Mouse (Mus musculus) liver, embryonic 12.5 days (tissue): ENCODE measurements around the gene Enpp7. TPM values are rescaled to one million over a fixed set of nuclear protein-coding genes. Genes with fewer than 3 reads are reported as not detected.

Experiments used
- ATAC-seq: fragments of 200-750 bp; cut with Nextera tagmentation; 2 replicates; pipeline ENCODE4 v1.8.0; 2017; ENCODE audit warnings: moderate number of reproducible peaks, mild to moderate bottlenecking, moderate library complexity
- H3K27ac ChIP-seq: fragments of 300-500 bp; sonication (generic); 2 replicates; pipeline ENCODE4 v1.5.1; 2016; ENCODE audit warnings: mild to moderate bottlenecking
- H3K27me3 ChIP-seq: fragments of 300-500 bp; sonication (generic); replicated peaks from 2 replicates; pipeline ENCODE4 v1.6.1; 2016; ENCODE audit warnings: mild to moderate bottlenecking, moderate library complexity
- H3K36me3 ChIP-seq: fragments of 300-500 bp; sonication (generic); 2 replicates; pipeline ENCODE4 v1.6.1; 2016; ENCODE audit warnings: mild to moderate bottlenecking, moderate library complexity
- H3K4me1 ChIP-seq: fragments of 300-500 bp; sonication (generic); 2 replicates; pipeline ENCODE4 v1.6.1; 2016
- H3K4me2 ChIP-seq: fragments of 300-500 bp; sonication (generic); 2 replicates; pipeline ENCODE4 v1.6.1; 2016; ENCODE audit warnings: mild to moderate bottlenecking, moderate library complexity
- H3K4me3 ChIP-seq: fragments of 300-500 bp; sonication (generic); 2 replicates; pipeline ENCODE4 v1.5.1; 2016; ENCODE audit warnings: mild to moderate bottlenecking, moderate library complexity
- H3K9ac ChIP-seq: fragments of 300-500 bp; sonication (generic); 2 replicates; pipeline ENCODE4 v1.6.1; 2016; ENCODE audit warnings: mild to moderate bottlenecking, moderate library complexity
- H3K9me3 ChIP-seq: fragments of 300-500 bp; sonication (generic); replicated peaks from 2 replicates; pipeline ENCODE4 v1.6.1; 2016; ENCODE audit warnings: mild to moderate bottlenecking, moderate library complexity
- WGBS: fragments of 180-500 bp; shearing (Covaris S2); methylation state at CpG from one replicate; pipeline ENCODE4 v1.1.7; 2016; ENCODE audit not compliant: insufficient replicate concordance; 5-methylcytosine and 5-hydroxymethylcytosine counted together
- polyA plus RNA-seq: library from polyadenylated mRNA; unstranded; fragments of >200 nt; fragmentation: Nextera tagmentation; extraction: Ambion mirVana; gene quantifications from 2 replicates; pipeline ENCODE4 v1.2.1, GENCODE M21; 2016

Enpp7 gene
- polyA plus RNA-seq, 1 experiment from 2014 or later: not detected

DNA sequence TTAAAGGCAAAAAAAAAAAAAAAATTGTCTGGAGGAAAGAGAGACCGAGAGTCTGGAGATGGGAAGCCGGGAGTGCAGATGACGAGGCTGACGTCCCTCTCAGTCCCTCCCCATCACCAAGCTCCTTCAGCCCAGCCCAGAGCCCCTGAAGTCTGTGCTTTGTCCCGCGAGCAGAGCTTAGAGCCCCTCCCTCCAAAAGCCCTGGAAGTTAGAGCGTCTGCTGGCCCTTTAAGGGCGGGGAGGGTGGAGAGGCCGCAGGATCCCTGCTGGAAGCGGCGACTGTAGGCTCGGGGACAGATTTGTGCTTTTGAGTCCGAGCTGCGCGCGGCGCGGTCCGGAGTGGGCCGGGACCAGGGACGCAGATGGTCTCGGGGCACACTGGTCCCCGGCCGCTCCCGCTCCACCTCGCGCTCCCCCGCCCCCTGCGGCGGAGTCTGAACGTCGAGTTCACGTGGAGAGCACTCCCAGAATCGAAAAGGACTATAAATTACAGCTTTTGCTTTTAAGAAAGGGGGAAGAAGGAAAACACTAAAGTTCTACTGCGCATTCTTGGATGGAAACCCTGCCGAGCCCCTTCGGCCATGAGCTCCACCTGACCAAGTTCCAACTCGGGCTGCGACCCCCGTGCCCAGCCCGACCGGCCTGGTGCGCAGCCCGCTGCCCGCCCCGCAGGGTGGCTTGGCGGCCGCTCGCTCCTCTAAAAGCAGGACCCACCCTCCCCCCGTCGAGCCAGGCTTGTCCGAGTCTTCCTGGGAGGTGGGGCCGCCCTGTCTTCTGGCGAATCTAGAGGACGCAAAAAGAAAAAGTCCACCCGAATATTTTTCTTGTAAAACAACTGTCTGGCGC is 49.2 kb downstream of the Enpp7 start:
- Histone ChIP-seq H3K4me3 (peak overlapping the region; percentile 40), H3K27me3 (peaks cover 97% of the 10 kb centered on the region), H3K4me1 (peaks cover 48% of the 10 kb centered on the region), H3K9ac (no peak overlapping the region), H3K36me3 (peaks cover 8% of the 10 kb centered on the region), H3K27ac (no peak overlapping the region), H3K4me2 (peak overlapping the region; percentile 65), H3K9me3 (no peaks in the 10 kb centered on the region)
- WGBS: 3% methylated on average over 57 of the region's 57 CpGs
- ATAC-seq: no peak

DNA sequence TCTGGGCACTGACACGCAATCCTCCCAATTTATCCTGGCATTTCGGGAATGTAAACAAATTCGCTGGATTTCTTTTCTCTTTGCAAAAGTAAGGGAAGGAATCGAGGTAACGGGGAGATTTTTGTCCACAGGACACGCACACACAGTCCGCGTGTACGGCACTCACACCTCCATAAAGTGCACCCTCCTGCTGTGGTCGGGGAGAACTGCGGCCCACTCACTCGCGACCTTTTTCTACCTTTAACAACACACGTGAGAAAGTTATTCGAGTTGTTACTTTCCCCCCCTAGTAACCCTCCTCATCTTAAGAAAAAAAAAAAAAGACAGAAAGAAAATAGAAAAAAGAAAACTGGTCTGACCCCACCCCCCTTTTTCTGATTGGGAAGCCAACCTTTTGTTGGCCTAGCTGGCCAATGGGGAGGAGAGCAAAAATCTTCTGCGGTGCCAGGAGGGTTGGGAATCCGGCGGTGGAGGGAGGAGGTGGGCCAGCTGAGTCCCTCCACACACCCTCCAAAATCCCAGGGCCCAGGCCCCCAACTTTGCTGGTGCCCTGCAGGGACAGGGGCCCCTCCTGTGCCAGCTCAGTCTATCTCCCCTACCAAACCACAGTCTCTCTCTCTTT is 49.9 kb downstream of the Enpp7 start:
- 12% methylated on average over 18 of the region's 18 CpGs for whole genome bisulfite sequencing
- Histone ChIP-seq H3K9me3 (no peaks in the 10 kb centered on the region), H3K27ac (no peak overlapping the region), H3K9ac (no peak overlapping the region), H3K4me1 (peaks cover 55% of the 10 kb centered on the region), H3K27me3 (peaks cover 100% of the 10 kb centered on the region), H3K4me2 (peak overlapping the region; percentile 65), H3K4me3 (peak overlapping the region; percentile 40), H3K36me3 (peaks cover 8% of the 10 kb centered on the region)
- ATAC-seq: no peak

DNA sequence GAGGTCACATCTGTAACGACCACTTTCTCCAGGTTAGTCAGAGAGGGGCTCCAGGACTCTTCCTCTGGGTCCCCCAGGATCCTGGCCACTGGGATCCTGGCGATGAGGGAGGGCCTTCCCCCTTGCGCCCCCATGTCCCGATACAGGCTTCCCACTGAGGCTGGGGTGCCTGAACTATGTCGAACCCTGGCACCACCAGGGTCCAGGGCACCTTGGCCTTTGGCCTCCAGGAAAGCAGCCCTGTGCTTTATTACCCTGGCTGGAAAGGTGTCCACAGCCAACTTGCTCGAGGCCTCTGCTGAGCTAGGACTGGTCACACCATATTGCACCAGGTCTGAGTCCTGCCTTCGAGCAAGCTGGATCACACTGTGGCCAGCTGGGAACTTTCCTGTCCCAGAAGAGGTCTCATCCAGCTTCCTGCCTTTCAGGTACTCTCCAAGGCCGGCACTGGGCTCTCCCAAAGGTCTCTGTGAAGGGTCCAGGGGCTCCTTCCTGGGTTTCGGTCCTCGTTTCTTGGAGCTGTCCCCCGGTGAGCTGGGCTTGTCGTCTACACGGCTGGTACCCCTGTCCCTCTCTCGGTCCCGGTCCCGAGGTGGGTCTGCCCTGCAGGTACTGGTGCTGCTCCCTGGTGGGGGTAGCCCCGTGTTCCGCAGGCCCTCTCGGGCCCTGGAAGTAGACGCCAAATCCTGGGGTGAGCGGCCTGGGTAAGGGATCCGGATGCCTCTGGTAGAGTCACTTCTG is 50.9 kb downstream of the Enpp7 start:
- H3K36me3 ChIP-seq: peaks cover 8% of the 10 kb centered on the region
- ATAC-seq: no peak
- peak overlapping the region; percentile 94; the same call in 1 of the 2 replicates for H3K4me2 ChIP-seq
- H3K27ac ChIP-seq: no peak overlapping the region
- no peak overlapping the region for H3K9ac ChIP-seq
- peaks cover 56% of the 10 kb centered on the region for H3K4me1 ChIP-seq
- H3K9me3 ChIP-seq: no peaks in the 10 kb centered on the region
- WGBS: 56% methylated on average over 22 of the region's 22 CpGs
- H3K4me3 ChIP-seq: no peak overlapping the region
- H3K27me3 ChIP-seq: peaks cover 100% of the 10 kb centered on the region

DNA sequence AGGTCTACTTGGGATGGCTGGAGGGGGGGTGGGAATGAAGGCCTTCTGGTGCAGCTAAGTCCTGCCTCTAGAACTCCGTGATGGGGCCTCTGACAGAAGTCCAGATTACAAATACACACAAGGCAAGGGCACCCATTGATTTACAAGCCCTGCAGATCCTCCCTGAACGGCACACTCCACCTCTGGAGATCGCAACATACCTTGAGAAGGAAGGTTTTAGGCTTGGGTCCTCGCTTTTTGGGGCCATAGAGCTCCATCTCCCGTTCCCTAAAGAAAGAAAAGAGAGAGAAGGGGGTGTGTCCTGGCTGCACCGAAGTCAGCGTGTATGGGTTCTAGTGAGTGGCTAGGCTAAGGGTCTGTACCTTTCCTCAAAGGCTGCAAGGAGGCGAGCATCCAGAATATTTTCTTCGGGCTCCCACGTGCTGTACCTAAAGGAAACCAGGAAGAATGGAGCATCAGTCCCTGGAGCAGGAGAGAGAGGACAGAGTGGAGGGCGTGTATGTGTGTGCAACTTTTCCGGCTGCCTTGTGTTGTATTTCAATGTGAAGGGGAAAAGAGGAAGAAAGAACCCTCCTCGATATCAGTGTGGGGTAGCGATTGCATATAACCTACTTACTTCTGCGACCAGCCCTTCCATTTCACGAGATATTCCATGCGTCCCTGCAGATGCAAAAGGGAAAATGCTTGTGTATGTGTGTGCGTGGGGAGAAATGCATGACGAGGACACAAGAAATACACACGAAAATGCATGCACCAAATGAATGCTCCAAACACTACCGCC is 51.9 kb downstream of the Enpp7 start:
- Histone ChIP-seq H3K4me1 (peaks cover 59% of the 10 kb centered on the region), H3K4me3 (peak overlapping the region; percentile 68), H3K27ac (no peak overlapping the region)

DNA sequence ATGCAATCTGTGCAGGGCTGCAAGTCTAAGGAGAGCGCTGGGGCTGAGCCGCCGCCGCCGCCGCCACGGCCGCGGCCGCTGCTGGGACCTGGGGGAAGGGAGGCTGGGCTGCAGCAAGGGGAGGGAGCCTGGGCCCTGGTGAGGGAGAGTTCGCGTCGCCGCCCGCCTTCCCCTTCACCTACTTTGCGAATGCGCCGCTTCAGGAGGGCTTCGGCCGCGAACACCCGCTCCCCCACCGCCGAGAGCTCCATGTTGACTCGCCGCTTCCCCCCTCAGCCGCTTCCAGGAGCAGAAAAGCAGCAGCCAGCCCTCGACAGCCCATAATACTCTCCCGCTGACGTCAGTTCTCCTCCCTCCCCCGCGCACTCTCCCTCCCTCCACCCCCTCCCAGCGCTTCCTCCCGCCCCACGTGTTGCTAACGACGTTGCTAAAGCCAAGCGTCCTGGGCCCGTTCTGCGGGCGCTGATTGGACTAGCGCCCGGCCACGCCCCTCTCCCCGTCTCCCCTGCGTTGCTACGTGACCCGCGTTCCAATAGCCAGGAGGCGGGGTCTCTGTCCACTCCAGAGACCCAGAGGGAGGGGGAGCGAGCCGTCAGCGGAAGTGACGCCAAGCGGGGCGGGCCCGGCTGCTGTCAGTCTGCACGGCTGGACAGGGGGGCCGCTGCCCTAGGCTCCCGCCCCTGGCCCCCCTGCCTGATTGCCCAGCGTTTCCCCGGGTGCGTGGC is 52.8 kb downstream of the Enpp7 start, which contains the start of gene Cbx8:
Gene Cbx8, minus strand, starts transcription at position 370 of the 725 bp plus-strand sequence.
- Histone ChIP-seq H3K27ac (no peak within 1 kb of the TSS), H3K4me2 (peak within 1 kb of the TSS; percentile 94), H3K4me1 (peaks cover 61% of the 10 kb centered on the region), H3K27me3 (peaks cover 100% of the 10 kb centered on the region), H3K36me3 (peaks cover 8% of the 10 kb centered on the region), H3K9me3 (no peaks in the 10 kb centered on the region), H3K4me3 (peak within 1 kb of the TSS; percentile 68), H3K9ac (peak within 1 kb of the TSS; percentile 77)
- ATAC-seq: peak; percentile 90
- WGBS: under 1% methylated on average over 59 of the region's 63 CpGs

More for the DNA sequence above, 51.9 kb downstream of the Enpp7 start:
- H3K36me3 ChIP-seq: peaks cover 8% of the 10 kb centered on the region
- ATAC-seq: no peak
- H3K9ac ChIP-seq: peak overlapping the region; percentile 77
- H3K9me3 ChIP-seq: no peaks in the 10 kb centered on the region
- WGBS: 8% methylated on average over 21 of the region's 21 CpGs
- peak overlapping the region; percentile 94 for H3K4me2 ChIP-seq
- peaks cover 100% of the 10 kb centered on the region for H3K27me3 ChIP-seq

DNA sequence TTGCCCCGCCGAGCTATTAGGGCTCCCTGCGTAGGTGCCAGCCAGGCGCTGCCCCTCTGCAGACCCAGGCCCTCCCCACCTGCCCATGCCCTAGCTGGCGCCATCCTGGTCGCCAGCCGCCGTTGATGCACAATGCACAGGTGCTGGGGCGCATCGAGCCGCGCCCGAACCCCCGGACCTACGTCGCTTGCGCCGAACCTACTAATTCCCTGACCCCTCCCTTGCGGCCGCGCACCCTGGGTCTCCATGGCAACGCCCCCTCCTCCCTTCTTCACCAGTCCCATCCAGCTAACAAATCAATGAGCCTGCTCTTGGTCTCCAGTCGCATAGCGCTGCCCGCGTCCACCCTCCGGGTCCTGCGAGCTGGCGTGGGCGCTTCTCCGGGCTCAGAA is 53.3 kb downstream of the Enpp7 start:
- peaks cover 100% of the 10 kb centered on the region for H3K27me3 ChIP-seq
- no peaks in the 10 kb centered on the region for H3K9me3 ChIP-seq
- no peak overlapping the region for H3K27ac ChIP-seq
- ATAC-seq: peak; percentile 42
- peak overlapping the region; percentile 77 for H3K9ac ChIP-seq
- H3K4me3 ChIP-seq: peak overlapping the region; percentile 68
- peaks cover 8% of the 10 kb centered on the region for H3K36me3 ChIP-seq
- under 1% methylated on average over 31 of the region's 31 CpGs for WGBS
- H3K4me2 ChIP-seq: peak overlapping the region; percentile 94
- peaks cover 64% of the 10 kb centered on the region for H3K4me1 ChIP-seq

DNA sequence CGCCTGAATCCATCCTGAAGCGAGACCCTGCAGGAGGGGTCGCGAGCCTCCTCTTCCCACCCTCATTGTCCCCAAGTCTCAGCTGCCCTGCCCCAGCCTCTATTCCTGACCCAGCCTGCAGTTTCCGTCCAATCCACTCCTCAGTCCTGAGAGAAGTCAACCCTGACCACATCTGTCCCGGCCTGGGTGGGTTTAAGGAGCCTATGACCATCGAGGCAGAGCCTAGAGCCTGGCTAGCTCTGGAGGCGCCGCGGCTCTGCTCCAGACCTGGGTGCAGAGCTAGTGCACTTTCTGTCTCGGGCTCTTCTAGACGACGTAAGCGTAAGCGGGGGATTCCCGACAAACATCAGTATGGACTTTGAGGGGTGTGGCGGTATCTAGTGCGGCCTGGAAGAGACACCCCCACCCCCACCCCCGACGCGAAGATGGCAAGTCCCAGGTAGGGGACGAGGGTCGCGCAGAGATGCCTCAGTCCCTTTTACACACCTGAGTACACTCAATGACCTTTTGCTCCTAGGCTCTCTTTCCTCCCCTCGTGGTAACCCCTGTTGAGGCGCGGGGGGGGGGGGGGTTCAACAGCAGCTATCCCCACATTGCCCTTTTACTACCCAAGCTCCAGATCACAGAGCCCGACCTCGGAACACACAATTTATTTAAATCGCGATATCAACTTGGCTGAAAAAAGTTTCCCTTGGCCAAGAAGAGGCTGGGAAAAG is 53.9 kb downstream of the Enpp7 start:
- Histone ChIP-seq H3K36me3 (peaks cover 8% of the 10 kb centered on the region), H3K4me2 (peak overlapping the region; percentile 94), H3K4me1 (peaks cover 68% of the 10 kb centered on the region), H3K27me3 (peaks cover 100% of the 10 kb centered on the region), H3K27ac (no peak overlapping the region), H3K9me3 (no peaks in the 10 kb centered on the region), H3K9ac (peak overlapping the region; percentile 77), H3K4me3 (peak overlapping the region; percentile 68)
- WGBS: 1% methylated on average over 31 of the region's 31 CpGs
- ATAC-seq: no peak

Other genes starting within 250 kb of the Enpp7 start
- 0.46 and 0.61 TPM in 2 replicates for gene Rbfox3, start 76.6 kb upstream of the Enpp7 start, polyA plus RNA-seq
- gene Cbx2, start 34.8 kb downstream of the Enpp7 start, polyA plus RNA-seq: 8.6 TPM in 2 replicates
- gene Cbx8, start 52.8 kb downstream of the Enpp7 start, polyA plus RNA-seq: 2.5 and 3.3 TPM in 2 replicates
- 3.2 and 3.3 TPM in 2 replicates for gene Cbx4, start 98.0 kb downstream of the Enpp7 start, polyA plus RNA-seq
- 1.8 and 2.0 TPM in 2 replicates for gene Tbc1d16, start 240.3 kb downstream of the Enpp7 start, polyA plus RNA-seq
- gene Ccdc40, start 240.4 kb downstream of the Enpp7 start, polyA plus RNA-seq: 1.8 and 2.4 TPM in 2 replicates